Mouse (Mus musculus): ENCODE results near the gene Cyp4f14.

- TF ChIP-seq CTCF (IDR thresholded peaks at IDR 0.05; ENCODE audit: extremely low read depth, insufficient read length, insufficient replicate concordance, low read depth, low read length), result no peak
- TF ChIP-seq POLR2A (IDR thresholded peaks at IDR 0.05; ENCODE audit: low read depth, low read length), result no peak
These were observed 15.2 kb downstream of the Cyp4f14 start for GRCm38 (mm10) chr17:32901751-32902525.

Measured in small intestine, adult 2 months (tissue).